8 mouse cellular contexts compared by ENCODE assay signal in genomic region chr2:10826134-10826767, GRCm38 (mm10).
A peak's percentile ranks its signal among the peaks of the same experiment; 100 is the strongest.
DNase-seq lines count a peak whose midpoint lies in the region; ATAC-seq and TF ChIP-seq lines count a peak whose summit lies in the region.

No protein-coding gene starts in this region.

- no peaks in the 10 kb centered on the region for H3K79me2 ChIP-seq in liver, adult 2 months (ENCODE audit: control insufficient read depth, insufficient read depth, low read length)

- H3K27ac ChIP-seq in liver, adult 2 months (replicated peaks; ENCODE audit: insufficient read depth, low read depth, low read length) = 0 out of 2 replicates have a peak overlapping the region, but pooled peaks have one; percentile 15
- H3K27ac ChIP-seq in hindbrain, postnatal 0 days = no peak overlapping the region
- no peak overlapping the region for H3K27ac ChIP-seq in liver, embryonic 11.5 days (ENCODE audit: low read depth, low read length)
- no peak overlapping the region for H3K27ac ChIP-seq in stomach, embryonic 16.5 days (ENCODE audit: low read length)

- H3K4me3 ChIP-seq in liver, adult 2 months (ENCODE audit: insufficient read depth, low read depth, low read length) = peak overlapping the region; percentile 8; the same call in 1 of the 2 replicates
- peak overlapping the region; percentile 37 for H3K4me3 ChIP-seq in hindbrain, postnatal 0 days (ENCODE audit: low read length)
- no peak overlapping the region for H3K4me3 ChIP-seq in liver, embryonic 11.5 days (ENCODE audit: low read depth, low read length)
- peak overlapping the region; percentile 58 for H3K4me3 ChIP-seq in stomach, embryonic 16.5 days (replicated peaks; ENCODE audit: low read length)

- TF ChIP-seq POLR2A in liver, adult 2 months (IDR thresholded peaks at IDR 0.05; ENCODE audit: extremely low read depth, insufficient read depth, low read length) = no peak

- H3K9me3 ChIP-seq in hindbrain, postnatal 0 days (ENCODE audit: low read length) = no peaks in the 10 kb centered on the region
- H3K9me3 ChIP-seq in liver, embryonic 11.5 days (ENCODE audit: control insufficient read depth, low read length) = no peaks in the 10 kb centered on the region
- no peaks in the 10 kb centered on the region for H3K9me3 ChIP-seq in stomach, embryonic 16.5 days (replicated peaks; ENCODE audit: control insufficient read depth, low read length)

- 31% methylated on average over 10 of the region's 10 CpGs for WGBS in liver, adult 2 months
- WGBS in hindbrain, postnatal 0 days = 75% methylated on average over 10 of the region's 10 CpGs
- 78% methylated on average over 10 of the region's 10 CpGs for WGBS in liver, embryonic 11.5 days
- 61% methylated on average over 10 of the region's 10 CpGs for WGBS in stomach, embryonic 16.5 days

- peak; percentile 89 for DNase-seq in liver, adult 2 months (ENCODE audit: extremely low read depth, low read depth, low spot score)
- DNase-seq in liver = no peak
- no peak for DNase-seq in hindbrain, postnatal 0 days (ENCODE audit: low spot score)
- no peak for DNase-seq in liver, embryonic 11.5 days (ENCODE audit: low spot score)
- DNase-seq in urinary bladder, adult 2 months (ENCODE audit: low spot score) = no peak
- no peak for DNase-seq in frontal cortex, postnatal 36 days (ENCODE audit: low spot score in 2 of 2)
- DNase-seq in adrenal gland, postnatal 10 days = no peak

- H3K4me2 ChIP-seq in hindbrain, postnatal 0 days (ENCODE audit: low read depth, low read length) = peak overlapping the region; percentile 56
- H3K4me2 ChIP-seq in liver, embryonic 11.5 days = peak overlapping the region; percentile 52
- peak overlapping the region; percentile 57 for H3K4me2 ChIP-seq in stomach, embryonic 16.5 days (ENCODE audit: low read depth, low read length)

- ATAC-seq in hindbrain, postnatal 0 days = no peak
- ATAC-seq in liver, embryonic 11.5 days (replicated peaks; ENCODE audit: low FRiP score) = no peak
- no peak for ATAC-seq in stomach, embryonic 16.5 days (ENCODE audit: insufficient read depth, low FRiP score)

- H3K9ac ChIP-seq in liver, adult 2 months (ENCODE audit: low read depth, low read length) = peak overlapping the region; percentile 51; the same call in 1 of the 2 replicates
- H3K9ac ChIP-seq in hindbrain, postnatal 0 days (replicated peaks; ENCODE audit: low read length) = no peak overlapping the region
- H3K9ac ChIP-seq in liver, embryonic 11.5 days (ENCODE audit: low read depth, low read length) = no peak overlapping the region
- H3K9ac ChIP-seq in stomach, embryonic 16.5 days (ENCODE audit: low read length) = peak overlapping the region; percentile 69; the same call in 1 of the 2 replicates

- no peak for TF ChIP-seq CTCF in liver, adult 2 months (IDR thresholded peaks at IDR 0.05; ENCODE audit: low read depth, low read length)
- no peak for TF ChIP-seq CTCF in hindbrain, postnatal 0 days (IDR thresholded peaks at IDR 0.05; ENCODE audit: low read depth)

- no peaks in the 10 kb centered on the region for H3K36me3 ChIP-seq in liver, adult 2 months (ENCODE audit: control insufficient read depth, insufficient read depth, low read length)
- no peaks in the 10 kb centered on the region for H3K36me3 ChIP-seq in hindbrain, postnatal 0 days (ENCODE audit: insufficient read depth, low read length)
- H3K36me3 ChIP-seq in liver, embryonic 11.5 days (ENCODE audit: control insufficient read depth, insufficient read depth, low read length) = no peaks in the 10 kb centered on the region
- no peaks in the 10 kb centered on the region for H3K36me3 ChIP-seq in stomach, embryonic 16.5 days (ENCODE audit: control insufficient read depth, insufficient read depth, low read length)

- peaks cover 5% of the 10 kb centered on the region; the same call in 1 of the 2 replicates for H3K4me1 ChIP-seq in liver, adult 2 months (ENCODE audit: control insufficient read depth, insufficient read depth, low read length)
- no peaks in the 10 kb centered on the region for H3K4me1 ChIP-seq in hindbrain, postnatal 0 days (ENCODE audit: insufficient read depth, low read length)
- H3K4me1 ChIP-seq in liver, embryonic 11.5 days (replicated peaks; ENCODE audit: control insufficient read depth, insufficient read depth, low read length) = no peaks in the 10 kb centered on the region
- H3K4me1 ChIP-seq in stomach, embryonic 16.5 days (ENCODE audit: control insufficient read depth, insufficient read depth, low read length) = peaks cover 7% of the 10 kb centered on the region

- H3K27me3 ChIP-seq in liver, adult 2 months (ENCODE audit: control insufficient read depth, insufficient read depth, low read length) = no peaks in the 10 kb centered on the region
- H3K27me3 ChIP-seq in hindbrain, postnatal 0 days (ENCODE audit: insufficient read depth, low read length) = no peaks in the 10 kb centered on the region
- H3K27me3 ChIP-seq in liver, embryonic 11.5 days (replicated peaks; ENCODE audit: control insufficient read depth, insufficient read depth, low read length) = no peaks in the 10 kb centered on the region
- no peaks in the 10 kb centered on the region for H3K27me3 ChIP-seq in stomach, embryonic 16.5 days (ENCODE audit: control insufficient read depth, insufficient read depth, low read length)

Comparison
In these comparisons a context has a peak if more than half of its experiments do, and no peak if none do; other contexts are left out.
1. H3K9ac ChIP-seq: peak in liver, adult 2 months (single experiment) and stomach, embryonic 16.5 days (single experiment); none in hindbrain, postnatal 0 days (single experiment) and liver, embryonic 11.5 days (single experiment).
2. Peak in every context shown above with its lines, with median percentiles within 50 percentile points of each other: H3K4me2 ChIP-seq.